Mouse (Mus musculus) cortical plate, adult 2 months (tissue): ENCODE results near the gene Psmg1. TPM values are rescaled to one million over a fixed set of nuclear protein-coding genes. Genes with fewer than 3 reads are reported as not detected.

Experiments used
- H3K27ac ChIP-seq: fragments of 200-500 bp; 2 replicates; pipeline ENCODE4 v1.5.1; 2012; ENCODE audit warnings: low read length, control low read depth, inconsistent platforms; ENCODE audit not compliant: insufficient read depth
- H3K4me1 ChIP-seq: fragments of 200-500 bp; 2 replicates; pipeline ENCODE4 v1.6.1; 2011; ENCODE audit warnings: low read length; ENCODE audit not compliant: control insufficient read depth, insufficient read depth
- H3K4me3 ChIP-seq: fragments of 200-500 bp; 2 replicates; pipeline ENCODE4 v1.5.1; 2011; ENCODE audit warnings: mild to moderate bottlenecking, low read length, control low read depth; ENCODE audit not compliant: insufficient read depth
- CTCF ChIP-seq: fragments of 200-500 bp; IDR thresholded peaks from 2 replicates; pipeline ENCODE4 v1.5.1; 2011; ENCODE audit warnings: mild to moderate bottlenecking, control low read depth, low read length; ENCODE audit not compliant: insufficient read depth; ENCODE audit errors: extremely low read depth
- POLR2A ChIP-seq: fragments of 200-500 bp; IDR thresholded peaks from 2 replicates; pipeline ENCODE4 v1.6.1; 2011; ENCODE audit warnings: mild to moderate bottlenecking, low read length, control low read depth; ENCODE audit not compliant: insufficient read depth; ENCODE audit errors: extremely low read depth
- polyA plus RNA-seq: library from polyadenylated mRNA; depleted of rRNA; stranded (reverse); fragments of >200 nt; gene quantifications from 2 replicates; pipeline ENCODE4 v1.2.3, GENCODE M21; 2012; rRNA removed

The Psmg1 gene
- polyA plus RNA-seq, 1 experiment: 23.2 TPM

DNA sequence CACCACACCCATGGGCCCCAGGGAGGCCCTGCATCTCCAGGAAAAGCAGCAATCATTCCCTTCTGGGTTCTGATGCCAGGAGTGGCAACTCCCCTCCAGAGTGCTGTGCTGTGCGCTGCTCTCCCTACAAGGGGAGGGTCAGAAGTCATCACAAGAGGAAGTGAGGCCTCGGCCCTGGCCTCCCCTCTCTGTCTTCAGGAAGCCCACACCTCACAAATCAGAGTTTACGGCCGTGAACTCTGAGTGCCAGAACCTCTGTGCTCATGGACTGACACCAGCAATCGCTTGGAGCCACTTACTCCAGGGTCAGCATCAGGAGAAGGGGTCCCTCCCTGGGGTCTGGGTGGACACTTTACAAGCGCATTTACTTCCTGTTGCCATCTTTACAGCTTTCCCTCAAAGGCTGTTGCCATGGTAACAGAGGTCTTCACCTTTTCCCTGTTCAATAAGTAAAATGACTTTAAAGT is 55.2 kb downstream of the Psmg1 start:
- no peak for TF ChIP-seq CTCF
- no peak for TF ChIP-seq POLR2A
- Histone ChIP-seq H3K4me1 (no peaks in the 10 kb centered on the region), H3K27ac (no peak overlapping the region)

DNA sequence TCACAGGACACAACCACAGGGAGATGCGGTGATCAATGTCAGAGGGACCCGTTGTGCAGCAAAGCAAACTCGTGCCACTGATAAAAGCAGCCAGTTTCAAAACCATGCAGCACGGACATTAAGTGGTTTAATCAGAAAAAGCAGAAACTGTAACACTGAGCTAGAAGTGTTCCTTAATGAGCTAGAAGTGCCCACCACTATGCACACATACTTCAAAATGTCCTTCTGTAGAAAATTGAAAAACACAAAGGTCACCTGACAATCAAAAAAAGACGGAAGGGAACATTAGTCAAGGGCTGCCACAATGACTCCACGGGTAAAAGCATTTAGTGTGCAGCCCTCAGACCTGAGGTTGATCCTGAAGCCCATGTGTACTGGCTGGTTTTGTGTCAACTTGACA is 57.9 kb downstream of the Psmg1 start:
- Histone ChIP-seq H3K4me3 (no peak overlapping the region), H3K27ac (no peak overlapping the region), H3K4me1 (no peaks in the 10 kb centered on the region)
- TF ChIP-seq POLR2A (no peak), CTCF (no peak)

More for the DNA sequence above, 55.2 kb downstream of the Psmg1 start:
- H3K4me3 ChIP-seq: no peak overlapping the region

DNA sequence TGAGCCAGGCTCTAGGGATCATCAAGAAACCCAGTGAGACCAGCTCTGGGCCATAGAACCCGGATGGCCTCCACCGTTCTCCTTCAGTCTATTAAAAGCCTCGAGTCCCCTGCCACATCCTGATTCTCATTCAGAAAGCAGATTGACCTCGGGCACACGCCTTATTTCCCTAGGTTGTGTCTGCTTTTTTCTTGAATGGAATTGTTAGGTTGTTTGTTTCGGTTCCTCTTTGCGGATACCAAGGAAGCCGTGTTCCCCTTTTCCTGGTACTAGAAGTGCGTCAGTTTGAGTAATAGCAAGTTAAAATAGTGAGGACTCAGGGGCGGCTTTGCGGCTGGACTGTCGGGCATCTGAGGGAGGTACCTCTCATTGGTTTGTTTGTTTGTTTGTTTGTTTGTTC is 59.3 kb downstream of the Psmg1 start:
- no peak overlapping the region for H3K27ac ChIP-seq
- no peaks in the 10 kb centered on the region for H3K4me1 ChIP-seq
- TF ChIP-seq CTCF (no peak), POLR2A (no peak)
- no peak overlapping the region for H3K4me3 ChIP-seq

Other genes with a start within 250 kb of the Psmg1 start
- gene Brwd1, start 91.6 kb upstream of the Psmg1 start, polyA plus RNA-seq: 94.2 and 95.0 TPM in 2 replicates
- 70.3 and 75.2 TPM in 2 replicates for gene Hmgn1, start 136.8 kb upstream of the Psmg1 start, polyA plus RNA-seq
- gene Wrb, start 154.4 kb upstream of the Psmg1 start, polyA plus RNA-seq: 79.6 and 93.2 TPM in 2 replicates
- gene Lca5l, start 201.3 kb upstream of the Psmg1 start, polyA plus RNA-seq: 3.2 and 3.5 TPM in 2 replicates
- gene Sh3bgr, start 209.5 kb upstream of the Psmg1 start, polyA plus RNA-seq: 2.5 and 5.2 TPM in 2 replicates
- gene B3galt5, start 244.8 kb upstream of the Psmg1 start, polyA plus RNA-seq: 14.6 and 15.3 TPM in 2 replicates